Mouse (Mus musculus) layer of hippocampus, adult 2 months (tissue): ENCODE measurements at regions not wholly inside any gene's neighbourhood (a gene's known extent, or its start where the extent isn't known, plus 50 kb on each side); places are given as distances from the start of the nearest gene placed in this dataset.

Source experiments
- DNase-seq, 2 experiments: peaks; one replicate each; pipeline ENCODE4 v3.0.0; 2022; ENCODE audit warnings: low spot score in 2 of 2
- H3K27ac ChIP-seq: fragments of 200-600 bp; 2 replicates; pipeline ENCODE4 v1.8.1; 2022
- H3K4me3 ChIP-seq: fragments of 200-600 bp; 2 replicates; pipeline ENCODE4 v1.8.1; 2022; ENCODE audit warnings: mild to moderate bottlenecking
- CTCF ChIP-seq: fragments of 200-600 bp; conservative IDR thresholded peaks from 2 replicates; pipeline ENCODE4 v1.8.1; 2022; ENCODE audit warnings: antibody characterized with exemption, mild to moderate bottlenecking, moderate library complexity

DNA sequence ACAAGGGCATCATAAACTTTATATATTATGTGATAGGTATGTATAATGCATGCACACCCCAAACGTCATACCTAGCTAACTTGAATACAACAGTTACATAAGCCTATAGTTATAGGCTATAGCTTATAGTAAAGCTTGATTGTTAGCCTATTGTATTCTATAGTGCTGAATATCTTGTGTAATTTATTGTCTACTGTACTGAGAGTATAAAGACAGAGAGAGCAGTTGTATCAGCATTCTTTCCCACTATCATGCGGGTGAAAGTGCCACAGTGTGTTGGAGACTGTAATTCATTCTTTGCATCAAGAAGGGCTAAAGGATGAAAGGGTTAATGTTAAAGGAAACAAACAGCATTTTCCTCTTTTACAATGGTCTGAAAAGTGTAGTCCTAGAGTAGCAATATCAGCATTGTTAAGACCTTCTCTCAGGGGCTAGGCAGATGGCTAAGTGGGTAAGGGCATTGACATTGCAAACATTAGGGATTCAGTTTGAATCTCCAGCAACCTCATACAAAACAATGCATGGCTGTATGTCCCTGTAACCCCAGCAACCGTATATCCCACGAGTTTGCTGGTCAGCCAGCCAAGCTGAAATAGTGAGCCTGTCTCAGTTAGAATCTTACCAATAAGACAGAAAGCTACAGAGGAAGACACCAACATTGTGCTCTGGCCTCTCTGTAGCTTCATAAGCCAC is 340.8 kb upstream of the Jag1 start:
- no peak for DNase-seq
- Histone ChIP-seq H3K4me3 (no peak overlapping the region), H3K27ac (no peak overlapping the region)
- no peak for TF ChIP-seq CTCF

DNA sequence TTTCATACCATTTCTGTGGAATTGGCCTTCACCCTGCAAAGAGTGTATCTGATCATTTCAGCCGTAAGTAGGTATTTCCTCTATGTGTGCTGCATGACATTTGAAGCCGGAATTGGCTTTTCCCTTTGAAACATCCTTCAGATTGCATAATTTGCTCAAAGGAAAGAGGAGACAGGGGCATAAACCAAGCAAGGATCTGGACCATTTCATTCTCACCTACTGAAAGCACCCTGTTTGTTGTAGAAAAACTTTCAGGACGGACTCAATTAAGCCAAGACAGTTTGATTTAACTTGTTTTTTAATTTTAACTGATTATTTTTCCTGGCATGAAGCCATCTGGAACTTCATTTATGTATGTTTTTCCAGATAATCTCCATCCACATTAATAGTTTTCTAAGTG is 340.0 kb upstream of the Jag1 start:
- no peak for DNase-seq
- Histone ChIP-seq H3K27ac (no peak overlapping the region), H3K4me3 (no peak overlapping the region)
- no peak for TF ChIP-seq CTCF

DNA sequence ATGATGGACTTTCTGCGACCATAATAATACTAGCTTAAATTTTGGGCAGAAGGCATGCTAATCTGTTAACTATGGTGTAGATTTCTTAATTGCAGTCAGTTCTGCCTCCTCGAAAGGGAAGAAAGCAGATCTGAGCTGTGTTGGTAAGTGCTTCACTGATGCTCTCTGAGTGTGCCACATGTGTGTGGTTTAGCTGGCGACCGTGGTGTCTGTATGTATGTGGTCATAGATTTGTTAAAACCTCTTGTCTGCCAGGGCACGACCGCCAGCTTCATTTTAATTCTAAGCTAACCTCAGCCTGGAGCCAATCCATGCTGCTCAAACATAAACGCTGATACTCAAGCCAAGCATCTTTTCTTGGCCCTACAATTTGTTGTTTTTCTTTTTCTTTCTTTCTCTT is 330.5 kb upstream of the Jag1 start:
- Histone ChIP-seq H3K4me3 (no peak overlapping the region), H3K27ac (no peak overlapping the region)
- TF ChIP-seq CTCF, result no peak
- DNase-seq, result no peak

DNA sequence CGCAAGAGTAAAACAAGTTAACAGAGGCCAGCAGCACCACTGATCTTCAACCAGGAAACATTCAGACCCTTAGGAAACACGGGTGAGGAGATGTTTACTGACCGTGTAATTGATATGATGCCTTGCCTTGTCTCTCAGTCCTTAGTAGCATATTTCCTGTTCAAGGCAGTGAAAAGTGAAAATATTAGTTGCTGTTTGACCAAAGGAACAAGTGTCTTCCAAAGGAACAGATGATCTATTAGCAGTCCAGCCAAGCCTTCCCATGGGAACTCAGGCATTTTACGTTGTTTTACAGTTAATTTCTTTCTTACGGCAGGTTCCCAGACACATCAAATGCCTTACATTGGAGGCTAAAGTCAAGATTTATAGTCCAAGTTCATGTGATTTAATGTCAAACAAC is 321.3 kb upstream of the Jag1 start:
- H3K27ac ChIP-seq, result no peak overlapping the region
- DNase-seq, result no peak
- TF ChIP-seq CTCF, result no peak
- no peak overlapping the region for H3K4me3 ChIP-seq

DNA sequence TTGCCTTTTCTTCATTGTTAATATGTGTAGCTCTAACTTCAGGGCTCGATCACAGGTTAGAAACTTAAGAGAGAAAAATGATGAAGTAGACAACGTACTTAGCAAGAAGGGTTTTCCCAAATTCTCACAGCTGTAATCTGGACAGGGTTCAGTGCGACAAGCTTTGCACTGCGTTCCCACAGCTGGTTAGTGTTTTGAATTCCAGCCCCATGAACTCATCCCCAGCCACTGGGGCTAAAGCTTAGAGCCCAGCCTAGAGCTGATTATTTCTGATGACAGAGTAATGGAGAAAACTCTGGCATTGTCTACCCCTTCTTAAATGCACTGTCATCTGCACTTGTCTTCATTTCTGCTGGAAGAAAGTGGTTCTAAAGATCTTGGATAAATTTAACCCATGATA is 319.7 kb upstream of the Jag1 start:
- H3K27ac ChIP-seq, result no peak overlapping the region
- H3K4me3 ChIP-seq, result no peak overlapping the region
- no peak for DNase-seq
- TF ChIP-seq CTCF, result no peak

DNA sequence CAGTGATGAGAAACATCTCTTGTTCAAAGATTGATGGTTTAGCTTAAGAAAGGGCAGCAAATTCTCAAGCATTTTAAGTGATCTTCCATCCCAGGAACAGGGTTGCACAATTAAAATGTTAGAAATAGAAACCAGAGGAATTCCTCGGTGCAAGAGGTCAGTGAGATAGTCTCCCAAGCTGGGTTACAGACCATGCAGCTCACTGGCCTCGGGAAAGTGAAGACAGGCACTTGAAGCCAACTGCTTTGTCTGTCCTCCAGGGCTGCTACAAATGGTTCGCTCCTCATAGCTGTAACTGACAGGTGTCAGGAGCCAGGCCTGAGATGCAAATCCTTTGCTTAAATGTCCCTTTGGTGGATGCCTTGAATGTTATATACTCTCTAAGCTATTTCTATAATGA is 306.2 kb upstream of the Jag1 start:
- H3K4me3 ChIP-seq, result no peak overlapping the region
- no peak for DNase-seq
- no peak overlapping the region for H3K27ac ChIP-seq
- no peak for TF ChIP-seq CTCF

DNA sequence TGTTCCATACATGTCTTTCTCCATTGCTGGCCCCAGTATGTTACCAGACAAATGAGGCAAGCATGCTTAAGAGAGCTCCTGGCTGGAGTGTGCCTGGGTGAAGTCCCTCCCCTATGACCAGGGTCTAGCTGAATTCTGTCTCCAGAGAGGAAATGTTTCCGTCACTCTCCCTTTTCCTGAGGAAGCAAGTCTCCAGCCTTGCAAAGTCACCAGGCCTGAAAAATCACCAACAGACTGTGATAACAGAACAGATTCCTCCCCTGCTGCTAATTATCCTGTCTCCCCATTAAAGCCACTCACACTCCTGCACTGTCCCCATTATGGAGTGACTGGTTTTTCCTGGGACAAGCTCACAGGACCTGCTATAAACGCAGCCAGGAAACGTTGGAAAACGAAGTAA is 303.2 kb upstream of the Jag1 start:
- DNase-seq, result no peak
- no peak for TF ChIP-seq CTCF
- Histone ChIP-seq H3K27ac (no peak overlapping the region), H3K4me3 (no peak overlapping the region)

DNA sequence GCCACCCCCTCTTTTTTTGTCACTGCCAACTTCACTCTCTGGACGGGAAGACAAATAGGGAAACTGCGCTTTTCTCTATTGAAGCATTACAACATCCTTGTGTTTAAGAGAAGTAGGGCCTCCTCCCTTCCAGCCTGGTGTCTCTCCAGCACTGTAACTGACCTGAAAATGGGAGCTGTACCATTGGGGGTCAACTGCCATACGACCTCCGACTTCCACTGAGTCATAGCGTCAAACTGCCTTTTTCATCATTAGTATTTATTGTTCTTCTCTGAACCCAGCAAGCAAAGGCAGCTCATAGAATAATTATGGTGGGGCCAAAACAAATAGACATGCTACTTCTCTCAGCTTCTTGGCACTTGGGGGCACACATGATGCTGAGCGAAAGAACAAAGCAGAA is 301.2 kb upstream of the Jag1 start:
- TF ChIP-seq CTCF, result no peak
- DNase-seq, result no peak
- H3K4me3 ChIP-seq, result no peak overlapping the region
- no peak overlapping the region for H3K27ac ChIP-seq

DNA sequence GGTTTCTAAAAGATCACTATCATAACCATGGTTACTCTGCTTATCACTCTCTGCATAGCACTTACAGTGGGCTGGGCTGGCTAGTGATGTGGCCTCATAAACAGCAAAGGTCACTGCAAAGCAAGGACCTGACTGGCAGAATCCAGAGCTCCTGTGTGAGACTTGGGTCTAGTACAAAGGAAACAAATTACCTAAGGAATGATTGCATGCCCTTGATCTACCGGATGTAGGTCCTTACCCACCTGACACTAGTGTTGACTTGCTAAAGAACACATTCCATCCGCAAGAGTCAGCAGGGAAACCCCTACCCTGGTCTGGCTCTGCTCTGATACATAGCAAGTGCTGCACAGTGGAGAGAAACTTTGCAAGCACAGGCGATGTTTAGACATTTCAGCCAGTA is 297.0 kb upstream of the Jag1 start:
- H3K27ac ChIP-seq, result no peak overlapping the region
- DNase-seq, result no peak
- TF ChIP-seq CTCF, result no peak
- no peak overlapping the region for H3K4me3 ChIP-seq

DNA sequence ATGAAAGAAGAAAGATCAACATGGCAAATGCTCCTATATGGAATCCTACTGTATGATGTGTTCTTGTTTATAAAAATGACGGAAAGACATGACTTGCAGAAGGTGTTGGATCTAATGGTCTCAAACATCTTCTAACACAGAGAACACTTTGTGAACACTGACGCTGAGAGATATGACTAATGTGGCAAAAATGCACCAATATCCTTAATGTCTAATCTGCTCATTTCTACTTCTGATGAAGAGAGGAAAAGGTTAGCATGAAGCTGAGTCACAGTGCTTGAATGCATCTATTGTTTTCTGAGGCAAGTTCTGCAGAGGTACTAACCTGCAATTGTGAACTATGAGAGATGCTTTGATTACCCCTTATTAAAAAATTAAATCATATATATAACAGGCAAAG is 293.2 kb upstream of the Jag1 start:
- no peak overlapping the region for H3K27ac ChIP-seq
- TF ChIP-seq CTCF, result no peak
- no peak overlapping the region for H3K4me3 ChIP-seq
- DNase-seq, result no peak

DNA sequence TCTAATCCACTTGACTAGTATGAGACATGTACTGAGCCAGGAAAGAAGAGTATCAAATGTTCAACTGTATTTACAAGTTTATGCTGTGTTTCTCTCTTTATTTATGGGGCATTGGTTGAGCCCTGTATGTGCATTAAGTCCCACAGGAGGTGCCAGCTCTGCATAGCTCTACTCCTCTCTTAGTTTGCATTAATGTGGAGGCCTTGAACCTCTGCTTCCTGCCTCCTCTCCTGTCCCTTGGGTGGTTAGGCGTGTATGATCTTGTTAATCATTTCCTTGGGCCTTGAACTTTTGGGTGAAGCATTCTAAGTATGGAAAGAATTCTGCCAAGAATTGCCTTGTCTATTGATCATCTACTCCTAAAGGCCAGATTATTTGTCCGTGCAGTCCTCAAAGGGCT is 291.9 kb upstream of the Jag1 start:
- no peak for DNase-seq
- no peak overlapping the region for H3K4me3 ChIP-seq
- no peak overlapping the region for H3K27ac ChIP-seq
- TF ChIP-seq CTCF, result no peak

DNA sequence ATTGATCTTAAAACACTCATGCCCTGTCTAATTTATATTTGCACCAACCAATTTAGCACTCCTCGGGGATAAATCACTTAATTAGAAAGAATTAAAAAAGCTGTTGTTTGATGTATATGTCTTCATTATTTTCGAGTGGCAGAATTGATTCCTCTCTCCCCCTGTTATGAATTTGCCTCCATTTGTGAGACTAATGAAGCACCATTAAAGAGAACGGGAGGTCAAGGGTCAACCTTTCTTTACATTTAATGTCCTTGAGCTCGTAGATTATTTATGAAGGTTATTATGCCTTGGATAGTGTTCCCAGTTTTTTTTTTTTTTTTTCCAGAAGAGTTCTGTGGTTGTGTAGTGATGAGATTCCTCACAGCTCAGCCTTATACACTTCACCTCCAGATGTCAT is 277.0 kb upstream of the Jag1 start:
- TF ChIP-seq CTCF, result no peak
- no peak for DNase-seq
- no peak overlapping the region for H3K4me3 ChIP-seq
- H3K27ac ChIP-seq, result no peak overlapping the region

DNA sequence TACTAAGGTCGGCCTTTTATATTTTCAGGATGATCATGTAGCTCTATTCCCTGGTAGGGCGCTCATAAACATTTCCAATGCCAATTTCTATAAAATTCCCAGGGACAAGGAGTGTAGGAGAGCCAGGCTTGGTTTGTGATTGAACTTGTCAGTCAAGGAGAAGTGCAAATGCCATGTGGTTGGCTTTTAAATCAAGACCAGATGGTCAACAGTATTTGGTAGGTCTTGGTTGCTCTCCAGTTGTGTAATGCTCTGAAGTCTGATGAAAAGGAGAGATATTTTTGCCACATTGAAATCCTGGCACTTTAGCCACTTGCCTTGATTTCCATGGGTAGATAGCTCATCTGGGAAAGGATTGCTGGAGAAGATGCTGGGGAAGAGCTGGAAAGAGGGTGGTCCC is 263.4 kb upstream of the Jag1 start:
- DNase-seq, result no peak
- H3K27ac ChIP-seq, result no peak overlapping the region
- no peak overlapping the region for H3K4me3 ChIP-seq
- TF ChIP-seq CTCF, result no peak

DNA sequence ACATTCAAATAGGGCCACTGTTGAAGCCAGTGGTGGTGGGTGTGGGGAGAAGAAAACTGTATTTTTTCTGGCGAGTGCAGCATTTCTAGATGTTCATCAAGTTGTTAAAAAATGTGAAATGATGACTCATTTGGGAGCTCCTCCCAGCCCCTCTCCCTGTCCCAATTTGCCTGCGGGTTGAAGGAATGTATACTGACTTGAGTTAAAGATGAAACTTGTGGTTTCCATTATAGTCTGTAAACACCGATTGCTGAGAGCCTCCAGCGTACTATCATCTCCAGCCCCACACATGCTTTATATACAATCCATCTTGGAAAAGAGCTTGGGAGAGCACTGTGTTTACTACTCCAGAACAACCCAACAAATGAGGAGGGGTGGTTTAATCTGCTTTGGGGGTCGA is 258.9 kb upstream of the Jag1 start:
- DNase-seq, result no peak
- no peak overlapping the region for H3K4me3 ChIP-seq
- H3K27ac ChIP-seq, result no peak overlapping the region
- TF ChIP-seq CTCF, result no peak

DNA sequence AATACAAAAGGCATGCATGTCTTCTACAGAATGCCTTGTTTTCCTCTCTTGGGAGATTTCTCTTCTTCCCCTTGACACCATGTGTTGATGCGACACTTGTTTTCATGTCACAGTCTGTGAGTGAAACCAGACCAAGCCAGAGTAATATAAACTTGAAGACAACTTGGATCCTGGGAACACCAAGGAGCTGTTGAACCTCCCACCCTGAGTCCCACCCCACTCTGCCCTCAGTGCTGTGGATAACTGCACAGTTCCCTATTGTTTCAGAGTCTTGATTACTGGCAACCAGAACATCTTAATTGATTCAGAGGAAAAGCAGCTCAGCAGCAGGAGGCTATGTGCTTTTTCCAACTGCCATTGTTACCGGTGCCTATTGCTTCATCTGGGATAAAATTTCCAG is 254.6 kb upstream of the Jag1 start:
- H3K4me3 ChIP-seq, result no peak overlapping the region
- TF ChIP-seq CTCF, result no peak
- DNase-seq, result no peak
- no peak overlapping the region for H3K27ac ChIP-seq
